Mouse (Mus musculus) T-cell, adult 2 months (primary cell): ENCODE results near the gene Lypd5.
"Not testable (repeated sequence)": the region's sequence is repeated elsewhere in the genome, so short reads cannot be mapped to it uniquely, and the experiment has no call there.

Experiments used
- DNase-seq: peaks from one replicate; pipeline ENCODE4 v3.0.0; 2022; ENCODE audit warnings: low spot score

Lypd5 gene

GRCm38 (mm10) chr7:24384070-24384469 is 35.1 kb downstream of the Lypd5 start:
- no peak for DNase-seq

GRCm38 (mm10) chr7:24384827-24385226 is 35.8 kb downstream of the Lypd5 start:
- peak; percentile 80 for DNase-seq

GRCm38 (mm10) chr7:24387059-24387556 is 38.1 kb downstream of the Lypd5 start:
- no peak for DNase-seq

- no peak for DNase-seq
Measured at GRCm38 (mm10) chr7:24389516-24390187, 40.7 kb downstream of the Lypd5 start.

GRCm38 (mm10) chr7:24390512-24390911 is 41.5 kb downstream of the Lypd5 start:
- no peak for DNase-seq

GRCm38 (mm10) chr7:24391077-24391476 is 42.1 kb downstream of the Lypd5 start:
- no peak for DNase-seq

GRCm38 (mm10) chr7:24391687-24392086 is 42.7 kb downstream of the Lypd5 start:
- no peak for DNase-seq

- DNase-seq = no peak
Measured at GRCm38 (mm10) chr7:24394054-24394453, 45.1 kb downstream of the Lypd5 start.

GRCm38 (mm10) chr7:24394475-24395161 is 45.6 kb downstream of the Lypd5 start:
- no peak for DNase-seq

- DNase-seq = no peak
Measured at GRCm38 (mm10) chr7:24396832-24397231, 47.8 kb downstream of the Lypd5 start.

GRCm38 (mm10) chr7:24398364-24398913 is 49.4 kb downstream of the Lypd5 start:
- DNase-seq = no peak

- DNase-seq = peak; percentile 97
Measured at GRCm38 (mm10) chr7:24399256-24400081, 50.5 kb downstream of the Lypd5 start, which contains the start of gene Smg9. Gene Smg9, plus strand, starts transcription at chr7:24399619.

GRCm38 (mm10) chr7:24400082-24400452 is 51.1 kb downstream of the Lypd5 start:
- no peak for DNase-seq

GRCm38 (mm10) chr7:24400489-24400888 is 51.5 kb downstream of the Lypd5 start:
- DNase-seq = not testable (repeated sequence)

GRCm38 (mm10) chr7:24402851-24403250 is 53.9 kb downstream of the Lypd5 start:
- peak; percentile 39 for DNase-seq
